ENCODE assay signal across 8 mouse cellular contexts in the genomic region with DNA sequence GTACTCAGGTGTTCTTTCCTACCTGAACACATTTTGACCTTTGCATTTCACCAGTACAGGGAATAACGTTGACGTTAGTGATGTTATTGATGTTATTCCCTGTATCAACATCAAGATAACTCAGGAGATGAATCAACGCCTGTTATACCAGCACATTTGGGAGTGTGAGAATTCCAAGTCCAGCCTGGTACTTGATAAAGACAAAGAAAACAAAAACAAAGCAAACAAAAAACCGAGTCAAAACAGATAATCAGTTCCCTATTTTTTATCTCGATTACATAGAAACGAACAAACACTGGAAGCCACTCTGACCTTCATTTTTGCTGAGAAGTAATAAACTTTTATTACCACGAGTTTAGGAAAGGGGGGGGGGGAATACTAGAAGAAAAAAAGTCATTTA. TPM values are rescaled to one million over a fixed set of nuclear protein-coding genes. Genes with fewer than 3 reads are reported as not detected.
DNase-seq lines count a peak whose midpoint lies in the region; ATAC-seq and TF ChIP-seq lines count a peak whose summit lies in the region.

No protein-coding gene starts in this region.

- no peak overlapping the region for H3K27ac ChIP-seq in cerebellum, adult 2 months (ENCODE audit: insufficient read depth, low read length)
- peak overlapping the region; percentile 99; the same call in 1 of the 2 replicates for H3K27ac ChIP-seq in spleen, adult 2 months (ENCODE audit: insufficient read depth, low read length)
- no peak overlapping the region; the same call in 1 of the 2 replicates for H3K27ac ChIP-seq in liver, embryonic 11.5 days (ENCODE audit: low read depth, low read length)
- H3K27ac ChIP-seq in stomach, embryonic 16.5 days (ENCODE audit: low read length): no peak overlapping the region

- no peaks in the 10 kb centered on the region for H3K36me3 ChIP-seq in spleen, adult 2 months (ENCODE audit: control insufficient read depth, insufficient read depth, low read length)
- H3K36me3 ChIP-seq in liver, embryonic 11.5 days (ENCODE audit: control insufficient read depth, insufficient read depth, low read length): no peaks in the 10 kb centered on the region
- H3K36me3 ChIP-seq in stomach, embryonic 16.5 days (ENCODE audit: control insufficient read depth, insufficient read depth, low read length): no peaks in the 10 kb centered on the region

- H3K9me3 ChIP-seq in liver, embryonic 11.5 days (ENCODE audit: control insufficient read depth, low read length): no peaks in the 10 kb centered on the region
- no peaks in the 10 kb centered on the region for H3K9me3 ChIP-seq in stomach, embryonic 16.5 days (replicated peaks; ENCODE audit: control insufficient read depth, low read length)

- H3K27me3 ChIP-seq in cerebellum, adult 2 months (ENCODE audit: control insufficient read depth, insufficient read depth, low read length): no peaks in the 10 kb centered on the region
- no peaks in the 10 kb centered on the region for H3K27me3 ChIP-seq in spleen, adult 2 months (ENCODE audit: control insufficient read depth, insufficient read depth, low read length)
- H3K27me3 ChIP-seq in liver, embryonic 11.5 days (replicated peaks; ENCODE audit: control insufficient read depth, insufficient read depth, low read length): no peaks in the 10 kb centered on the region
- H3K27me3 ChIP-seq in stomach, embryonic 16.5 days (ENCODE audit: control insufficient read depth, insufficient read depth, low read length): no peaks in the 10 kb centered on the region

- peak overlapping the region; percentile 73 for H3K4me2 ChIP-seq in liver, embryonic 11.5 days
- H3K4me2 ChIP-seq in stomach, embryonic 16.5 days (ENCODE audit: low read depth, low read length): peak overlapping the region; percentile 80

- peak overlapping the region; percentile 62 for H3K4me3 ChIP-seq in cerebellum, adult 2 months (replicated peaks; ENCODE audit: insufficient read depth, low read depth, low read length)
- H3K4me3 ChIP-seq in spleen, adult 2 months (ENCODE audit: extremely low read depth, insufficient read depth, insufficient read length): peak overlapping the region; percentile 8
- H3K4me3 ChIP-seq in liver, embryonic 11.5 days (ENCODE audit: low read depth, low read length): peak overlapping the region; percentile 84
- H3K4me3 ChIP-seq in stomach, embryonic 16.5 days (replicated peaks; ENCODE audit: low read length): peak overlapping the region; percentile 84

- no peak for TF ChIP-seq POLR2A in cerebellum, adult 2 months (IDR thresholded peaks at IDR 0.05; ENCODE audit: borderline replicate concordance, insufficient read depth, low read length)
- TF ChIP-seq POLR2A in spleen, adult 2 months (IDR thresholded peaks at IDR 0.05; ENCODE audit: low read depth, low read length): no peak

- no peak for ATAC-seq in liver, embryonic 11.5 days (replicated peaks; ENCODE audit: low FRiP score)
- ATAC-seq in stomach, embryonic 16.5 days (ENCODE audit: insufficient read depth, low FRiP score): no peak

- no peak for TF ChIP-seq CTCF in cerebellum, adult 2 months (IDR thresholded peaks at IDR 0.05; ENCODE audit: borderline replicate concordance, insufficient read depth, low read depth, low read length)
- no peak for TF ChIP-seq CTCF in spleen, adult 2 months (IDR thresholded peaks at IDR 0.05; ENCODE audit: extremely low read depth, insufficient read depth, insufficient read length, insufficient replicate concordance)

- no peaks in the 10 kb centered on the region; the same call in 1 of the 2 replicates for H3K4me1 ChIP-seq in cerebellum, adult 2 months (ENCODE audit: control insufficient read depth, insufficient read depth, low read length)
- H3K4me1 ChIP-seq in spleen, adult 2 months (ENCODE audit: control insufficient read depth, insufficient read depth, insufficient read length): peaks cover 10% of the 10 kb centered on the region
- no peaks in the 10 kb centered on the region for H3K4me1 ChIP-seq in liver, embryonic 11.5 days (replicated peaks; ENCODE audit: control insufficient read depth, insufficient read depth, low read length)
- H3K4me1 ChIP-seq in stomach, embryonic 16.5 days (ENCODE audit: control insufficient read depth, insufficient read depth, low read length): no peaks in the 10 kb centered on the region; the same call in 1 of the 2 replicates

- no peak for DNase-seq in cerebellum, adult 2 months
- DNase-seq in cerebellum, adult 9-11 months: no peak
- no peak for DNase-seq in spleen, adult 2 months (ENCODE audit: low read depth in 1 of 2, low spot score in 2 of 2)
- no peak for DNase-seq in spleen, postnatal 36 days (ENCODE audit: low spot score in 2 of 2)
- DNase-seq in liver, embryonic 11.5 days (ENCODE audit: low spot score): no peak
- DNase-seq in thymus, postnatal 14 days: no peak
- DNase-seq in urinary bladder, postnatal 14 days (ENCODE audit: low spot score): no peak

- H3K9ac ChIP-seq in liver, embryonic 11.5 days (ENCODE audit: low read depth, low read length): peak overlapping the region; percentile 95
- H3K9ac ChIP-seq in stomach, embryonic 16.5 days (ENCODE audit: low read length): peak overlapping the region; percentile 91

- WGBS in cerebellum, adult 2 months: 46% methylated on average over 7 of the region's 7 CpGs
- WGBS in spleen, adult 2 months: 40% methylated on average over 7 of the region's 7 CpGs
- WGBS in liver, embryonic 11.5 days: 31% methylated on average over 7 of the region's 7 CpGs
- WGBS in stomach, embryonic 16.5 days: 40% methylated on average over 7 of the region's 7 CpGs

RNA-seq across cellular contexts. Expression of gene Ubxn2a, which starts 1.0 kb away (rescaled TPM):
- polyA plus RNA-seq in cerebellum, adult 2 months (2012; rRNA removed): 32.6 and 36.6 TPM in 2 replicates
- 1.8 and 2.8 TPM in 2 replicates for polyA plus RNA-seq in spleen, adult 2 months (2012; rRNA removed)
- 50.9 and 57.3 TPM in 2 replicates for polyA plus RNA-seq in liver, embryonic 11.5 days (2014; fragmentation: Nextera tagmentation; extraction: Ambion mirVana)
- polyA plus RNA-seq in stomach, embryonic 16.5 days (2015; fragmentation: Nextera tagmentation; extraction: Ambion mirVana): 25.8 and 26.1 TPM in 2 replicates

RNA-seq across cellular contexts. Expression of gene Atad2b, which starts 10.7 kb away (rescaled TPM):
- polyA plus RNA-seq in cerebellum, adult 2 months (2012; rRNA removed): 14.0 and 16.4 TPM in 2 replicates
- polyA plus RNA-seq in spleen, adult 2 months (2012; rRNA removed): 17.3 and 19.8 TPM in 2 replicates
- polyA plus RNA-seq in liver, embryonic 11.5 days (2014; fragmentation: Nextera tagmentation; extraction: Ambion mirVana): 11.8 and 12.8 TPM in 2 replicates
- polyA plus RNA-seq in stomach, embryonic 16.5 days (2015; fragmentation: Nextera tagmentation; extraction: Ambion mirVana): 5.4 and 7.5 TPM in 2 replicates

RNA-seq across cellular contexts. Expression of gene Mfsd2b, which starts 32.3 kb away (rescaled TPM):
- polyA plus RNA-seq in cerebellum, adult 2 months (2012; rRNA removed): 3.0 TPM in 2 replicates
- 37.4 and 38.2 TPM in 2 replicates for polyA plus RNA-seq in spleen, adult 2 months (2012; rRNA removed)
- 117 and 122 TPM in 2 replicates for polyA plus RNA-seq in liver, embryonic 11.5 days (2014; fragmentation: Nextera tagmentation; extraction: Ambion mirVana)
- 3.3 and 3.4 TPM in 2 replicates for polyA plus RNA-seq in stomach, embryonic 16.5 days (2015; fragmentation: Nextera tagmentation; extraction: Ambion mirVana)

Comparison
In these comparisons a context has a peak if more than half of its experiments do, and no peak if none do; other contexts are left out.
1. H3K4me3 ChIP-seq: peak in every context shown above with its lines; median percentile 84 in liver, embryonic 11.5 days; 84 in stomach, embryonic 16.5 days; 62 in cerebellum, adult 2 months; 8 in spleen, adult 2 months.